Mouse (Mus musculus) frontal cortex, postnatal 14 days (tissue): Measurements from ENCODE around the gene Prkag2.
"Not testable (repeated sequence)": the region's sequence is repeated elsewhere in the genome, so short reads cannot be mapped to it uniquely, and the experiment has no call there.

Source experiments
- DNase-seq, 2 experiments: peaks; one replicate each; pipeline ENCODE4 v3.0.0; 2022; ENCODE audit warnings: low spot score in 2 of 2

Prkag2 gene

DNA sequence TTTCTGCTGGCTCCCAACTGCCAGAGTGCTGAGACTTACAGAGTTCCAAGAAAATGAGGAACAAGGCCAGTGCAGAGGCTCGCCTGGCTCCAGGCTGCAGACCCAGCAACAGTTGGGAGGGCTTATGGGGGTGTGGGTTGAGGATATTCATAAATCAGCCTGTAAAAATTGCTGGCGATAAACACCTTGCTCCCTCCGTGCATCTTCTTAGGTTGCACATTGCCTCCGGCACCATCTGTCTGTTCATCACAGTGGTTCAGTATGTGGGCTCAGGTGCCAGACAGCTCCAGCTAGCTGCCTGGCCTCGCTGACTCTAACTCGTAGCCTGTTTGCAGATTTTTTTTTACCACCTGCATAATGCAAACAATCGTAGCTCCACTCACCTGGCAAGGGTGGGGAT lies 13.4 kb downstream of the Prkag2 start:
- DNase-seq, result no peak

DNA sequence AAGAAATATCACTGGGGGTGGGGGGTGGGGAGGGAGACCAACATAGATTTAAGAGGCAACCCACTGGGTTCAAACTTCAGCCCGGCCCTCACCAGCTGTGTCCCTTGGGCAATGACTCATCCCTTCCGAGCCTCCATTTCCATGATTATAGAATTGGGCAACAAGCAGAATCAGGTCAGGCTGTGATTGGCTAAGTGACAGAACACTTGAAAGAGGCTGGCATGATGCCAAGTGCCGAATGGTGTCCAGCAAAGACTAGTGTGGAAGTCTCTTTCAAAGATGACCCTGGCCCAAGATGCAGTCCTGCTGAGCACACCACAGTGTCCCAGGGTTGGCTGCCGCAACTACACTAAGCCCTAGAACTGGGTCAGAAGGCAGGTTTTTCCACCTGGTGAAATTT lies 14.2 kb downstream of the Prkag2 start:
- DNase-seq, result peak; percentile 61 to 67

GRCm38 (mm10) chr5:25085170-25085569 lies 15.3 kb downstream of the Prkag2 start:
- DNase-seq, result peak; percentile 54 to 65

- no peak for DNase-seq
These were observed 16.6 kb downstream of the Prkag2 start for GRCm38 (mm10) chr5:25083816-25084215.

DNA sequence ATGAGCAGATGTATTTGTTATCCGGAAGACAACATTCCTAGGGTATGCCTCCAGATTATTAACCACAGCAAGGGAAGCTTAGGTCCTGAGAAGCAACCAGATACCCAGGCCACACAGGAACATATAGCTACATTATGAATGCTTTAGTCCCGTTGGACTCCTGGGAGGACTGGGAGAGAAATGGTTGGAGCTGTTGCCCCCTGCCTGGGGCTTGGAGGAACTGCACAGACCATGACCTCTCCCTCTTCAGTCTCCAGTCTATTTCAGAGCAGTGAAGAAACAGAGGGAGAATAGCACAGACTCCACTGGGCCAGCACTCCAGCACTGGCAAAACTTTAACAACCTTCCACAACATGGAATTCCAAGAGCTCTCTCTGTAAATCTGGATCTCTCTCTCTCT lies 17.9 kb downstream of the Prkag2 start:
- DNase-seq, result no peak

GRCm38 (mm10) chr5:25081545-25081944 lies 18.9 kb downstream of the Prkag2 start:
- peak; percentile 54 for DNase-seq

DNA sequence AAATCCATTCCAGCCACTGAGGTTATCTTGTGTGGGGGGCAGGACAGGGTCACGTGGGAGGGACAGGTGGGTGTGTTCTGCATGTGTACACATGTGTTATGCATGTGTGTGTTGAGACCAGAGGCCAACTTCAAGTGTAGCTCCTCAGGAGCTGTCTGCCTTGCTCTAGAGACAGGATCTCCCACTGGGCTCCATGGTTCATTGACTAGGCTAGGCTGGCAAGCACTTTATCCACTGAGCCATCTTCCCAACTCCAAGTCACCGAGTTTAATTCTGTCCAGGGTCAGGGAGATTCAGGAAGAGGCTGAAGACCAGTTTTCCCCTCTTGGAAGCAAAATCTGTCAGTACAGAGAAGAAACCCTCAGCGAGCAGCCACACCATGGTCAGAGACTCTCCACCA lies 19.4 kb downstream of the Prkag2 start:
- DNase-seq, result no peak

DNA sequence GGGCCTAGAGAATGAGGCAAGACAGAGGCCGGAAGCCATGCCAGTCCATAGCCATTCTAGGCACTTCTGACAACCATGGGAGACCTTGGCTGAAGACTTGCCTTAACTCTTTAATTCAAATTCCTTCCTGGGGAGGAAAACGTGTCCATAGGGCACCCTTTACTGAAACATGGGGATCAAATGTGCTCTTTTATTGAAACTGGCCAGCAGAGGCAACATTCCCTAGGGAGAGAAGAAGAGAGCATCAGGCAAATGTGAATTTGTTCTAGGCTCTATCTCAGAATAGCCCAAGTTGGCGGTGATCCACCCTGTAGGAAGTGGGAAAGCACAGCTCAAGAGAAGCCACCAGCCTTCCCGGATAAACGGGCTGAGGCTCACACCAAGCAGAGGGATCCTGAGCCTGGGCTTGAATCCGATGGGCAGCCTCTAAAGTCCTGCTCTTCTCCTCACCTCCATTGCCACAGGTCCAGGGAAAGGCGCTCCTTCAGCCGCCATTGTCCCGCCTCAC lies 19.9 kb downstream of the Prkag2 start:
- DNase-seq, result peak in 1 of 2 experiments; percentile 41

GRCm38 (mm10) chr5:25079766-25080265 lies 20.6 kb downstream of the Prkag2 start:
- no peak for DNase-seq

GRCm38 (mm10) chr5:25077873-25078651 lies 22.4 kb downstream of the Prkag2 start:
- DNase-seq, result no peak

DNA sequence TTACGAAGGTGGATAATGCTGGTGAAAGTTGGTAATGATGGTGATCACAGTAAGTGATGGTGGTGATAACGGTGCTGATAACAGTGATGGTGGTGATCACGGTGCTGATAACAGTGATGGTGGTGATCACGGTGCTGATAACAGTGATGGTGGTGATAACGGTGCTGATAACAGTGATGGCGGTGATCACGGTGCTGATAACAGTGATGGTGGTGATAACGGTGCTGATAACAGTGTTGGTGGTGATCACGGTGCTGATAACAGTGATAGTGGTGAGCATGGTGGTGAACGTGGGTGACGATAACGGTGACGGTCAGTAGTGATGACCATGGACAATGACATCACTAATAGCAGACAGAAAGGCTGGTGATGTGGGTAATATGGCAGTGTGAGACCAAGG lies 23.2 kb downstream of the Prkag2 start:
- DNase-seq, result not testable (repeated sequence)

DNA sequence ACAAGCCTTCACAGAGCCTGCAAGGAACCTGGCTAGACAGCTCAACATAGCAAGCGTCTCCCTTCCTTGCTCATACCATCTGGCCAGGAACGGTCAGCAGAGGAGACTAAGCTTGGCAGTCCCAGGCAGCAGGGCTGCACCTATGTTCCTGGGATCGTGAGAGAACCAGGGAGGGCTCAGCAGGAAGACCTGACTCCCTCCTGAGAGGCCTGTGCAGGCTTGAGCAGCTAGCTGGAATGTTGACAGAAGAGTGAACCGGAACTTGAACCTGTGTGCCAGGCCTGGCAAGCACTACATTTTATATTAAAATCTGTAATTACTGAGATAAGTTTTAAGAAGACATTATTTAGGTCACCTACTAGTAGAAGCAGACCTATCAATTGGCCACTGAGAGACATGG lies 24.8 kb downstream of the Prkag2 start:
- no peak for DNase-seq

DNA sequence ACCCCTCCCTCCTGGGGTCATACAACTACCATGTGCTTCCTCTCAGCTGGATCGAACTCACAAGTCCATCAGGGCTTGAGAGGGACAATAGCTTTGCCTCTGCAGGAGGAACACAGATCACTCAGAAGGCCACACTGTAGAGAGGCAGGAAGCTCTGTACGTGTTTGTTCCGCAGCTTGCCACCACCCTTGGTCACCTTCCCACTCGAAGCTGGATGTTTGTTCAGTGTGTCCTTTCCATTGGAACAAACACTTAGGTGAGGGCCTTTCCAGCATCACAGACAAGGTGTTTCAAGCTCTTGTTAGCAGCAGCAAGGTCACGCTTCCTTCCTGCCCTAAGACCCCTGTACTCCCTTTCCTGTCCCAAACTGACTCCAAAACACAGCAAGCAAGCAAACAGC lies 30.6 kb downstream of the Prkag2 start:
- DNase-seq, result no peak

- DNase-seq, result no peak
These were observed 33.3 kb downstream of the Prkag2 start for GRCm38 (mm10) chr5:25067122-25067521.

DNA sequence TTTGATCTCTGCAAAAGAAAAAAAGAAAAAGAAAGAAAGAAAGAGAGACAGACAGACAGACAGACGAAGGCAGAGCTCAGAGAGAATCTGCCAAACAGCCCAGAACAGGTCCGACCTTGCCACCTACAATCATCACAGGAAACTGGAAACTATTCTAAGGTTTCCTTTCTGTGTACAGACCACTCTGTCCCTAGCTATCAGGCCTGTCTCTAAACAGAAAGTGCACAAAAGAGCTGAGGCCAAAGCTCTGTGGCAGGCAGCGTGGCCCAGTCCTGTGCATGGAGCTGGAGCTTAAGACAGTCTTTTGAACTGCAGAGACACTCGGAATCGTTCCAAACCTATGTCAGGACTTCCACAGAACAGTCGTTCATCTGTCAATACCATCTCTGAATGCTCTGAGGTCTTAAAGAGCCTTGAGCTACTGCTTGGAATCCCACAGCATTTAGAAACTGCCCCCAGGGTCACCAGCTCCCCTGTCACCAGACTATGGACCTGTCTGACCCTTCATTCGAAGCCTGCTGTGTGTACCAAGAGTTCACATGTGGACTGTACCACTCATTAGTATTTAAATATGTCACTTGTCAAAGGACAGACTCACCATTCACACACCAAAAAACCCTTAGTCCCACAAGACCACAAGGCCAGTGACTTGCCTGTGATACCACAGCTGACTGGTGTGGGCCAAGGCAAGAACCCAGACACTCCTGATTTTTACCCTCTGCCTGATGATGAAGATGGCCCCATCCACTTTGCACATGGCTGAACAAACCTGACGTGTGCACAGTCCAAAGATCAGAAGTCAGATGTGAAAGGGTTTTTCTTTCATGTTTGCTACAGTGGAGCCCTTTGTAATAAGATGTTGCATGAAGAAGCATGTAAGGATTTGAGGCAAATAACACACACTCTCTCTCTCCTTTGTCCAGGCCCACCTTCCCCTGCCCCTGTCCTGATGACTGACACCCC lies 35.9 kb downstream of the Prkag2 start:
- DNase-seq, result no peak

- no peak for DNase-seq
These were observed 37.8 kb downstream of the Prkag2 start for GRCm38 (mm10) chr5:25062506-25063132.

- DNase-seq, result no peak
These were observed 41.3 kb downstream of the Prkag2 start for GRCm38 (mm10) chr5:25058853-25059741.

DNA sequence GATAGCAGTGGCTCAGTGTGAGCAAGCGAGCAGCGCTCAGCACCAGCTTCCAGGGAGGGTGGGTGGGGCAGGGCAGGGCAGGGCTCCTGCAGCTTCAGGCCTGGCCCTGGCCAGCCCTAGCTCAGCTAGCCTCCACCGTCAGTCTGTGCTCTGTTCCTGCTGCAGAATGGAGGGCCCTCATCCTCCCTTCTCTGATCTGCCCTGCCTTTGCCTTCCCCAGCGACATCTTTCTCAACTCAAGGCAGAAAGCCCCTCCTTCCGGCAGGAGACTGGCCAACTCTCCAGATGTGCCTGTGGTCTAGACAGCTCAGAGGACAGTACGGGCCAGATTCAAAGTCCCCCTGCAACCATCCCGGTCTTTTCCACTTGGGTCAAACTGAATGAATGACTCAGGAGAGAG lies 42.0 kb downstream of the Prkag2 start:
- no peak for DNase-seq

- no peak for DNase-seq
These were observed 45.2 kb downstream of the Prkag2 start for GRCm38 (mm10) chr5:25055288-25055687.

GRCm38 (mm10) chr5:25053971-25054658 lies 46.3 kb downstream of the Prkag2 start:
- DNase-seq, result no peak
